Mouse (Mus musculus) macrophage (primary cell): ENCODE measurements around the gene Slc7a3. TPM values are rescaled to one million over a fixed set of nuclear protein-coding genes. Genes with fewer than 3 reads are reported as not detected.
"Not testable (repeated sequence)": the region's sequence is repeated elsewhere in the genome, so short reads cannot be mapped to it uniquely, and the experiment has no call there.

Experiments
- H3K27ac ChIP-seq: fragments of 350-480 bp; formaldehyde crosslinking; 2 replicates; pipeline ENCODE4 v1.9.0; 2021
- H3K36me3 ChIP-seq: fragments of 350-480 bp; formaldehyde crosslinking; 2 replicates; pipeline ENCODE4 v1.9.0; 2021; ENCODE audit errors: inconsistent target
- H3K4me3 ChIP-seq: fragments of 350-480 bp; formaldehyde crosslinking; 2 replicates; pipeline ENCODE4 v1.9.0; 2021; ENCODE audit errors: inconsistent target
- H3K79me2 ChIP-seq: fragments of 350-480 bp; formaldehyde crosslinking; 2 replicates; pipeline ENCODE4 v1.9.0; 2021; ENCODE audit errors: inconsistent target
- WGBS: methylation state at CpG from one replicate; pipeline ENCODE4 v1.1.7; 2026; ENCODE audit warnings: inconsistent platforms; ENCODE audit not compliant: missing documents; 5-methylcytosine and 5-hydroxymethylcytosine counted together
- polyA plus RNA-seq: library from polyadenylated mRNA; stranded (reverse); fragments of 250-400 nt; gene quantifications from 3 replicates; pipeline ENCODE4 v1.2.4, GENCODE M21; 2018; ENCODE audit warnings: inconsistent platforms
- total RNA-seq, 78 experiments: library from RNA; depleted of rRNA; stranded (reverse); fragments of 250-400 nt; gene quantifications; 1 replicate in 9 of 78; 2 replicates in 24 of 78; 3 replicates in 43 of 78; 4 replicates in 2 of 78; pipeline ENCODE4 v1.2.4; 2018; ENCODE audit warnings: inconsistent platforms in 56 of 78

Gene Slc7a3
- total RNA-seq (2018; cell fraction: chromatin; rRNA removed), result 10 to 100 TPM in 1 of 26 experiments, 1 to 10 TPM in 24, under 1 TPM in 1; 0.71 to 11.1 (median 4.7) TPM
- total RNA-seq (2018; cell fraction: cytosol; rRNA removed), result under 1 TPM in 8 of 26 experiments, not detected in 18; 0.06 to 0.40 (median 0.10) TPM
- total RNA-seq (2018; cell fraction: nucleus; rRNA removed), result 1 to 10 TPM in 22 of 26 experiments, under 1 TPM in 4; 0.40 to 4.5 (median 2.0) TPM
- not detected in 3 replicates for polyA plus RNA-seq

DNA sequence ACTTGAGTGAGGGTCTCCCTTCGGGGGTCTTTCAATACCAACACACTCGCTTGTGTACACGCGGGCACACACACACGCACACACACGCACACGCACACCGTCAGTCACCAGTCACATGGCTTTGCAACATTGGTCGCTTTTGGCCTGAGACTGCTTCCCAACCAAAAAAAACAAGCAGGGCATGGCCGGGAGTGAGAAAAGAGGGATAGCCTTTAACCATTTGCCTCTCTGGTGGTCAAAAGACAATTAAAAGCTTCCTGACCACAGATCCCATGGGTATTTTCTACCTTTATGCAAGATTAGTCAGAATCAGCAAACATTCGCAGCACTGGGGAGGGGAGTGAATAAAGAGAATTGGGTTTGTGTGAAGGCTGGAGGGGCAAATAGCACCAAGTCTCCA is at the start of gene Slc7a3:
Slc7a3 (minus strand) TSS at position 101 of the 400 bp plus-strand sequence.
- H3K79me2 ChIP-seq, result no peaks in the 10 kb centered on the region
- no peak within 1 kb of the TSS for H3K4me3 ChIP-seq
- no peak within 1 kb of the TSS for H3K27ac ChIP-seq
- 72% methylated on average over 10 of the region's 11 CpGs for WGBS
- H3K36me3 ChIP-seq, result no peaks in the 10 kb centered on the region

DNA sequence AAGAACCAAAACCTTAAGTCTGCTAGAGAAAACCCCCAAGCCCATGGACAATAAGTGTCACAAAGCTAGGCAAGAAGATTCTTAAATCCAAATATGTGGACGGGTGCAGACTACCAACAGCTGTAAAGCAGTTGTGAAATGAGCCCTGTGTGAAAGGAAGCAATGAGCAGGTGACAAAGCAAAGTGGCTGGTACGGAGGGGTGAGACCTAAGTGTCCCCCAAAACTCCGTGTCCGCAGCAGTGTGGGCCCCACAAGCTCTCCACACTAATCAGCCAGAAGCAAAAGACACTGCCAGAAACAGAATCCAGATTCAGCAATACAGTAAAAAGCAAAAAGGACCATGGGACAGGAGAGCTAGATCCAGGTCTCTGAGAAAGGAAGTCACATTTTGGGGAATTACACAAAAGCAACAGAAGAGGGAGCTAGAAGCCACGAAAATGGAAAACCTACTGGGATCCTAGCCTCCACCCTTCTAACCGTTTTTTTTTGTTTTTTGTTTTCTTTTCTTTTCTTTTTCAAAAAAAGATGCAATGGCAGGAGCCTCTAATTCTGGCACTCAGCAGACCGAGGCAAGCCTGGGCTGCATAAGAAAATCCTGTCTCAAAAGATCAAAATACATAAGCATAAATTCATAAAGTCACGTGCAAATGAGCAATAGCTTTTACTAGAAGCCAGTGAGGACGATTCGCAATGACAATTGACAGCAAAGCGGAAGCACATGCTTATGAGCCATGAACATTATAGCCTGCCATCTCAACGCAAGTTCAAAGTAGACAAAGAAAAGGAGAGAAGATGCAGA is 46.4 kb upstream of the Slc7a3 start:
- 25% methylated on average over 12 of the region's 12 CpGs for WGBS
- Histone ChIP-seq H3K36me3 (no peaks in the 10 kb centered on the region), H3K4me3 (no peak overlapping the region), H3K27ac (peak overlapping the region; percentile 58), H3K79me2 (no peaks in the 10 kb centered on the region)

DNA sequence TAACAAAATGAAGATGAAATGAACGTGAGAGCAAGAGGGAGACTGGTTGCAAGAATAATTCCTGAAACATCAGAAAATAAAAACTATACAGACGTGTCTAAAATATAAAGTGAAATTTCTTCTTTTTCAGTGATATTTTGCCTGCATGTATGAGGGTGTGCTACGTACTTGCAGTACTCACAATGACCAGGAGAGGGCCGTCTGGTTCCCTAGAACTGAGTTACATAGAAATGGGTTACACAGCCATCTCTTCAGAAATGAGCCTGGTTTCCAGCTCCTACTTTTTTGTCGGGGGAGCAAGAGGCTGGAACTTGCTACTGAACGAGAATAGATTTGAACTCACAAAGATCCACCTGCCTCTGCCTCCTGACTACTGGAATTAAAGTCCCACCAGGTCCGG is 45.2 kb upstream of the Slc7a3 start:
- Histone ChIP-seq H3K36me3 (no peaks in the 10 kb centered on the region), H3K79me2 (no peaks in the 10 kb centered on the region), H3K4me3 (no peak overlapping the region), H3K27ac (no peak overlapping the region)
- 34% methylated on average over 7 of the region's 7 CpGs for WGBS

DNA sequence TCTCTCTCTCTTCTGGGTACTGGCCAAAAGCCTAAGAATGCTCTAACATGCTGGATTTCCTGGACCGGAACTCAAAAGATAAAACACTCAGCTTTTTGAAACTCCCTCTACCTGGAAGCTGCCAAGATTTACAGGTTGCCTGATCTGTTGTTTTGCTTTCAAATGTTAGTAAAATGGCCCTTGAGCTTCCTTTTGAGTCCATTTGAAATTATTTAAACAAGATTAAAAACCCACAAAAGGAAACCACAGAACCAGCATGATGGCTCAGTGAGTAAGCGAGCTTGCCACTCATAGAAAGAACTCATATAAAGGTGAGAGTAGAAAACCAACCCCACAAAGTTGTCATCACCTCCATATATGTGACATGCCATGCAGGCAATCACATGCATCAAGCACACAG is 42.7 kb upstream of the Slc7a3 start:
- WGBS, result 80% methylated on average over 2 of the region's 2 CpGs
- H3K79me2 ChIP-seq, result no peaks in the 10 kb centered on the region
- H3K36me3 ChIP-seq, result no peaks in the 10 kb centered on the region
- H3K27ac ChIP-seq, result no peak overlapping the region
- H3K4me3 ChIP-seq, result no peak overlapping the region

DNA sequence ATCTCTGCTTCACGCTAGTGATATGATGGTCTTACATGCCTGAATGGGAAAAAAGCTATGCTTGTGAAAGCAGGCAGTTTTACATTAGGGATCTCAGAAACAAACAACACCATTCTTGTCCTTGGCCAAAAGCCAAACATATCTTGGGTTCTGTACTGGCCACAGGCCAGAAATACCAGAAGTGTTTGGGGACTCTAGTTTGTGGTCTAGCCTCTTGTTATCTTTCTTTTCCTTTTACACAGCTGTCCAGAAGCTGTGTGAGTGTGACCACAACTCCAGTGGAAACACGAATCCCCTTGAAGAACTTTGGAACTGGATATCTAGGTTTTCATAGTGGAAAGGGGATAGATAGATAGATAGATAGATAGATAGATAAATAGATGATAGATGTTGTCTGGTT is 41.2 kb upstream of the Slc7a3 start:
- WGBS, result 54% methylated on average over 2 of the region's 2 CpGs
- Histone ChIP-seq H3K27ac (no peak overlapping the region), H3K4me3 (no peak overlapping the region), H3K79me2 (no peaks in the 10 kb centered on the region), H3K36me3 (no peaks in the 10 kb centered on the region)

DNA sequence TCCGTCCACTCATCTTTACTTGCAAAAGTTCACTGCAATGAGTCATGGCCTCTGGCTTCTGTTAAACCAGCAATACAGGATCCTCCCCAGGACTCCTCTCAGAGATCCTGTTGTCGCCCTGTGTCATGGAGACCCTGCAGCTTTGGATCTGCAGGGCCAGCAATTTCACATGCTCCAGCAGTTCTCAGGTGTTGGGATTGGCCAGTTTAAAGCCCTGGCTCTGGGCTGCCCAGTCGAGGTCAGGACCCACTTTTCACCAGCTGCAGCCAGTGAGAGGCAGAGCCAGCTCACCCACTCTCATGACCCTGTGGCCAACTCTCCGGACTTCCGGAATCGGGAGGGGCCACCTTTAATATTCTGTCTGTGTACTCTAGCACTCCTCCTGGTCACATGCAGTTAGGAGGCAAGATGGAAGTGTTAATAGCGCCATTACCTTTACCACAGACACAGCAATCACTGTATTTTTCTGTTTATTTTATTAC is 40.7 kb upstream of the Slc7a3 start:
- Histone ChIP-seq H3K79me2 (no peaks in the 10 kb centered on the region), H3K36me3 (no peaks in the 10 kb centered on the region), H3K27ac (no peak overlapping the region), H3K4me3 (no peak overlapping the region)
- WGBS, result 69% methylated on average over 7 of the region's 7 CpGs

DNA sequence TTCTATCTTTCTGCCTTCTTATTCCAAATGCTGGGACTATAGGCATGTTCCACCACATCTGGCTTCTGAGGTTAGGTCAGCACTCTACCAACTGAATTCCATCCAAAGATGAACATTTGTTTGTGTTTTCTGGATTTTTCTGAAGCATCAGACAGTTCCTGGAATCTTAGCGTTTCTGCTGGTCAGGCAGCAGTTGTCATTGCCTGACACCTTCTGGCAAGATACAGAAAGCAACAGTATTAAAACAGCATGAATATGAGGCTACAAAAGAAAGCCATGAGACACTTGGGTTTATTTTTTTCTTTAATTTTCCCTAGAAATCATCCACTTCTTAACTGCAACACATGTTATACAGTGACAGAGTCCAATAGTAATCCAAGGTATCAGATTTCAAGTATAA is 34.7 kb upstream of the Slc7a3 start:
- Histone ChIP-seq H3K27ac (no peak overlapping the region), H3K36me3 (no peaks in the 10 kb centered on the region), H3K79me2 (no peaks in the 10 kb centered on the region), H3K4me3 (no peak overlapping the region)
- 38% methylated on average over 1 of the region's 1 CpGs for WGBS

DNA sequence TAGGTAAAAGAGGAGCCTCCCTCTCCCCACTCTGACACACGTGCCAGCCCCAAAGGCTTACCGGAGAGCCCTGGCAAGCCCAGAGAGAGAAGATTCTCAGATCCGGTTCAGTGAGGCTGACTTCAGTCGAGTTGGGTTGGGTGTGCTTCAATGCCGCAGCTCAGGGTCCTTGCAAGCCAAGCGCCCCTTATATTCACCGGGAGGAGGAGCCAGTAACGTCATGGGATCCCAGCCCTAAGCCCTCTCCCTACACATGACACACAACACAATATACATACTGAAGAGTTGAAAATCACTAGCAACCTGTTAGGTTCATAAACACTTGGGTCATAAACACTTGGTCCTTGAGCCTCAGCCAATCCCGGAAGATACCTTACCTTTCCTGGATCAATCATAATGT is 609 bp downstream of the Slc7a3 start:
- H3K4me3 ChIP-seq, H3K27ac ChIP-seq, H3K36me3 ChIP-seq, H3K79me2 ChIP-seq: not testable (repeated sequence)
- WGBS, result 10% methylated on average over 5 of the region's 9 CpGs

DNA sequence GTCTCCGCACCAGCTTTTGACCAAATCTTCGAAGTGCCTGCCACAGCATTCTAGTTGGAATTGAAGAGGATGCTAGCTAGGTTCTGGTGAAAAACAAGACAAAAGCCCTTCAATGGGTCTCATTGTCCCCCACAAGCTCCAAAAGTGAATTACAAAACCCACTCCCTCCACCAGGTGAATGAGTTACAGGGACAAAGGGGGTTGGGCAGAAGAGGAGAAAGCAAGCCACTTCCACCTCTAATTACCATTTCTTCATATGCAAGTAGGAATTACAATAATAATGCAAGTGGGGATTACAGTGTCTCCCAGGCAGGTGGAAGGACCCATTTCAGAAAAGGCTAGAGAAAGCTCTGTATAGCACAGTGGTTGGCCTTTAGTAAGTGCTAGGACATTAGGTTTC is 1.6 kb downstream of the Slc7a3 start:
- Histone ChIP-seq H3K79me2 (no peaks in the 10 kb centered on the region), H3K4me3 (no peak overlapping the region), H3K36me3 (no peaks in the 10 kb centered on the region), H3K27ac (no peak overlapping the region)
- WGBS, result 82% methylated on average over 2 of the region's 2 CpGs

DNA sequence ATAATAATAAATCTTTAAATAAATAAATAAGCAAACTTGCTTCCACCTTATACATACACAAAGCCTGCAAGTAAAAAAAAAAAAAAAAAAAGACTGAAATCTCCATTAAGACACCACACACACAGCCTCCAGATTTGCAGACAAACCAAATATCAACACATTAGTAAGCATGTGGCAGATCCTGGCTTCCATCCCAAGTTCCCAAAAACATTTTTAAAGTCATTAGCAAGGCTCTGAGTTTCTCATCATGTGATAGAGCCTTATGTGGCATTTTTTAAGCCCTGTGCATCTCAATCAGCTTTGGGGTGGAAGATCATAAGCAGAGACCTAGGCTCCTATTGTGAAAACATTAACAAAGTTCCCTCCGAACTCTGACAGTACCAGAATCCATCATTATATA is 20.6 kb downstream of the Slc7a3 start:
- no peak overlapping the region for H3K4me3 ChIP-seq
- no peaks in the 10 kb centered on the region for H3K36me3 ChIP-seq
- H3K79me2 ChIP-seq, result no peaks in the 10 kb centered on the region
- H3K27ac ChIP-seq, result no peak overlapping the region
- WGBS, result 90% methylated on average over 1 of the region's 1 CpGs

DNA sequence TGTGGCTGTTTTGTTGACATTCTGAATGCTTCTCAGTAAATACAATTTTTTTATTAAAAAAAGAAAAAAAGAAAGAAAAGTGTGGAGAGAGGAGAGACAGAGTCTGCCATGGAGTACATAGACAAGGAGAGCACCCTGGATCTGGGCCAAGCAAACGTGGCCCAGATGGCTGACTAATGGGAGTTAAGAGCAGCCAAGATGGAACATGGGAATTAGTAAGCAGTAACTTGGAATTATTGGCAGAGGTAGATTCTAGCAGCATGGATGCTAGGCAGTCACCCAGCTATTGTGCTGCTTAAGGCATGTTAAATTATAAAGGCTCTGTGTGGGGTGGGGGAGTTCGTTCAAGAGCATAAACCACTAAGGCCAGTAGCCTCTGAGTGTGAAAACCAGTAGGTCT is 22.3 kb downstream of the Slc7a3 start:
- no peaks in the 10 kb centered on the region for H3K79me2 ChIP-seq
- no peak overlapping the region for H3K4me3 ChIP-seq
- H3K27ac ChIP-seq, result no peak overlapping the region
- no peaks in the 10 kb centered on the region for H3K36me3 ChIP-seq
- WGBS, result 86% methylated on average over 2 of the region's 2 CpGs

DNA sequence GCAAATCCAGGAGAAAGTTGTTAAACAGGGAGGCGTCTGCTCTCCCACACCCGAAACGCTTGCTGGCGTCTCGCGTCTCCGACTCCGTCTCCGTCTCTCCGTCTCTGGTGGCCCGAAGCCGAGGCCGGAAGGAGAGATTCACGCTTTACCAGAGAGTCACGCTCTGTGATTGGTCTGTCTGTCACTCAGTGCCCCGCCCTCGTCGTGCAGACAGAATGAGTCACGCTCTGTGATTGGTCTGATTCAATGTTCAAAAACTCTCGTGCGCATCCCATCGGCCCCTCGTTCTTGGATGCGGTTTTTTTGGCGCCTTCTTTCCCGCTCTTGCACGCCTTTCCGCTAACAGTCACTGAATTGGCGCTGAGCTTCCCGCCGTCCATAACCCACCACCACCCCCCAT is 26.3 kb downstream of the Slc7a3 start, which contains the start of gene Tex11:
Tex11 (minus strand) TSS at position 127 of the 400 bp plus-strand sequence.
- no peaks in the 10 kb centered on the region for H3K36me3 ChIP-seq
- no peak within 1 kb of the TSS for H3K4me3 ChIP-seq
- no peaks in the 10 kb centered on the region for H3K79me2 ChIP-seq
- 89% methylated on average over 17 of the region's 31 CpGs for WGBS
- H3K27ac ChIP-seq, result no peak within 1 kb of the TSS

Other genes with a start within 250 kb of the Slc7a3 start
- gene Tex11, start 26.4 kb downstream of the Slc7a3 start, polyA plus RNA-seq, result 0.04 TPM in 1 of 3 replicates, not detected in the others
- 65.8 to 95.1 TPM (median 67.1 TPM) in 3 replicates for gene Snx12, start 136.5 kb upstream of the Slc7a3 start, polyA plus RNA-seq
- gene Foxo4, start 168.5 kb upstream of the Slc7a3 start, polyA plus RNA-seq, result 8.1 to 15.6 TPM (median 9.5 TPM) in 3 replicates
- 0.23 TPM in 1 of 3 replicates, not detected in the others for gene Gm614, start 178.0 kb upstream of the Slc7a3 start, polyA plus RNA-seq
- 107 to 237 TPM (median 204 TPM) in 3 replicates for gene Il2rg, start 182.2 kb upstream of the Slc7a3 start, polyA plus RNA-seq
- not detected in 3 replicates for gene Gm20489, start 183.0 kb upstream of the Slc7a3 start, polyA plus RNA-seq
- 35.4 to 43.8 TPM (median 41.3 TPM) in 3 replicates for gene Med12, start 188.0 kb upstream of the Slc7a3 start, polyA plus RNA-seq
- not detected in 3 replicates for gene Nlgn3, start 213.1 kb upstream of the Slc7a3 start, polyA plus RNA-seq